Mouse (Mus musculus) CH12.LX (cell line): ENCODE results near the gene Il11ra1.

Source experiments
- CTCF ChIP-seq, 2 experiments: IDR thresholded peaks in 1 of 2; conservative IDR thresholded peaks in 1 of 2; 2 replicates each; pipeline ENCODE4 v1.5.1; 2011 to 2012; ENCODE audit warnings: low read depth in 2 of 2, low read length in 2 of 2, improper control_type of control experiment in 1 of 2, inconsistent platforms in 1 of 2, mild to moderate bottlenecking in 1 of 2, moderate library complexity in 1 of 2
- E2F4 ChIP-seq: IDR thresholded peaks from 2 replicates; pipeline ENCODE4 v1.6.1; 2011; ENCODE audit warnings: low read depth, low read length, improper control_type of control experiment; ENCODE audit not compliant: insufficient replicate concordance
- EP300 ChIP-seq: IDR thresholded peaks from 2 replicates; pipeline ENCODE4 v1.6.1; 2011; ENCODE audit warnings: low read length, improper control_type of control experiment
- GABPA ChIP-seq: IDR thresholded peaks from 2 replicates; pipeline ENCODE4 v1.6.1; 2012; ENCODE audit warnings: low read depth, low read length, improper control_type of control experiment, inconsistent platforms; ENCODE audit not compliant: insufficient replicate concordance
- JUND ChIP-seq: conservative IDR thresholded peaks from 2 replicates; pipeline ENCODE4 v1.6.1; 2011; ENCODE audit warnings: low read depth, low read length, improper control_type of control experiment
- MAX ChIP-seq: IDR thresholded peaks from 2 replicates; pipeline ENCODE4 v1.6.1; 2011; ENCODE audit warnings: low read length, improper control_type of control experiment
- POLR2A ChIP-seq: IDR thresholded peaks from 2 replicates; pipeline ENCODE4 v1.6.1; 2011; ENCODE audit warnings: low read depth, mild to moderate bottlenecking, improper control_type of control experiment, low read length
- POLR2AphosphoS2 ChIP-seq: IDR thresholded peaks from 2 replicates; pipeline ENCODE4 v1.6.1; 2011; ENCODE audit warnings: low read depth, low read length, improper control_type of control experiment
- RCOR1 ChIP-seq: conservative IDR thresholded peaks from 2 replicates; pipeline ENCODE4 v1.6.1; 2012; ENCODE audit warnings: low read depth, mild to moderate bottlenecking, inconsistent platforms, low read length, improper control_type of control experiment
- ZC3H11A ChIP-seq: IDR thresholded peaks from 2 replicates; pipeline ENCODE4 v1.6.1; 2012; ENCODE audit warnings: low read depth, mild to moderate bottlenecking, inconsistent platforms, low read length, improper control_type of control experiment

- TF ChIP-seq EP300 (no peak), MAX (no peak), POLR2A (no peak), CTCF (conservative IDR thresholded peaks at IDR 0.05 in 1 of 2, IDR thresholded peaks at IDR 0.05 in 1 of 2; ENCODE audit: low read depth in 2 of 2, low read length in 2 of 2) (no peak), GABPA (no peak), RCOR1 (no peak), ZC3H11A (no peak), POLR2AphosphoS2 (no peak), JUND (no peak), E2F4 (no peak)
Measured at GRCm38 (mm10) chr4:41666646-41667045, 33.1 kb upstream of the Il11ra1 start.
